Mouse (Mus musculus) forebrain, embryonic 13.5 days (tissue): Measurements from ENCODE around the gene Pigb. TPM values are rescaled to one million over a fixed set of nuclear protein-coding genes. Genes with fewer than 3 reads are reported as not detected.
"Not testable (repeated sequence)": the region's sequence is repeated elsewhere in the genome, so short reads cannot be mapped to it uniquely, and the experiment has no call there.

Source experiments
- ATAC-seq: fragments of 200-750 bp; cut with Nextera tagmentation; 2 replicates; pipeline ENCODE4 v1.8.0; 2017
- H3K27ac ChIP-seq: fragments of 300-500 bp; sonication (generic); 2 replicates; pipeline ENCODE4 v1.5.1; 2015; ENCODE audit warnings: inconsistent platforms, mild to moderate bottlenecking, moderate library complexity
- H3K27me3 ChIP-seq: fragments of 300-500 bp; sonication (generic); 2 replicates; pipeline ENCODE4 v1.6.1; 2015; ENCODE audit warnings: mild to moderate bottlenecking, inconsistent platforms
- H3K36me3 ChIP-seq: fragments of 300-500 bp; sonication (generic); 2 replicates; pipeline ENCODE4 v1.6.1; 2015; ENCODE audit warnings: mild to moderate bottlenecking, inconsistent platforms; ENCODE audit not compliant: poor library complexity, severe bottlenecking
- H3K4me1 ChIP-seq: fragments of 300-500 bp; sonication (generic); 2 replicates; pipeline ENCODE4 v1.6.1; 2015; ENCODE audit warnings: inconsistent platforms
- H3K4me2 ChIP-seq: fragments of 300-500 bp; sonication (generic); 2 replicates; pipeline ENCODE4 v1.6.1; 2015; ENCODE audit warnings: inconsistent platforms, mild to moderate bottlenecking, moderate library complexity
- H3K4me3 ChIP-seq: fragments of 300-500 bp; sonication (generic); 2 replicates; pipeline ENCODE4 v1.5.1; 2015; ENCODE audit warnings: mild to moderate bottlenecking, inconsistent platforms
- H3K9ac ChIP-seq: fragments of 300-500 bp; sonication (generic); 2 replicates; pipeline ENCODE4 v1.6.1; 2015; ENCODE audit warnings: mild to moderate bottlenecking, inconsistent platforms
- H3K9me3 ChIP-seq: fragments of 300-500 bp; sonication (generic); replicated peaks from 2 replicates; pipeline ENCODE4 v1.6.1; 2016; ENCODE audit warnings: inconsistent platforms
- WGBS: fragments of 180-500 bp; shearing (Covaris S2); methylation state at CpG from one replicate; pipeline ENCODE4 v1.1.7; 2015; 5-methylcytosine and 5-hydroxymethylcytosine counted together
- polyA plus RNA-seq: library from polyadenylated mRNA; unstranded; fragments of >200 nt; fragmentation: Nextera tagmentation; extraction: Ambion mirVana; gene quantifications from 2 replicates; pipeline ENCODE4 v1.2.1, GENCODE M21; 2015

Gene Pigb
- polyA plus RNA-seq, result 8.4 and 11.3 TPM in 2 replicates

DNA sequence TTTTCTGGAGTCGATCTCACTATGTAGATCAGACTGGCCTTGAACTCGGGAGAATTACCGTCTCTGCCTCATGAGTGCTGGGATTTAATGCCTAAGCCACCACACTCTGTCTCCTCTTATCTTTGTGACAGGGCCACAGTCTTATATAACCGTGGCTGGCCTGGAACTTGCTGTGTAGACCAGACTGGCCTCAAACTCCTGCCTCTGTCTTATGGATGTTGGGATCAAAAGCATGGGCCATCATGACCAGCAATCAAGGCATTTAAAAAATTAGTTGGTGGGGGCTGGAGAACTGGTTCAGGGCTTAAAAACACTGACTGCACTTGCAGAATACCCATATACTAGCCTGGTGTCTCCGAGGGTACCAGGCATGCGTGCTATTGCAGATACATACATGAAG is at the start of gene Pigb:
TSS of gene Pigb (minus strand) at position 299 of the 400 bp plus-strand sequence.
- H3K36me3 ChIP-seq, result 0 out of 2 replicates have a peak, but pooled peaks cover 6% of the 10 kb centered on the region
- peak within 1 kb of the TSS; percentile 74 for H3K4me2 ChIP-seq
- ATAC-seq, result no peak
- peaks cover 27% of the 10 kb centered on the region for H3K4me1 ChIP-seq
- peak within 1 kb of the TSS; percentile 84 for H3K9ac ChIP-seq
- H3K9me3 ChIP-seq, result no peaks in the 10 kb centered on the region
- H3K27me3 ChIP-seq, result no peaks in the 10 kb centered on the region
- WGBS, result 35% methylated on average over 6 of the region's 6 CpGs
- H3K27ac ChIP-seq, result peak within 1 kb of the TSS; percentile 74
- H3K4me3 ChIP-seq, result peak within 1 kb of the TSS; percentile 77

DNA sequence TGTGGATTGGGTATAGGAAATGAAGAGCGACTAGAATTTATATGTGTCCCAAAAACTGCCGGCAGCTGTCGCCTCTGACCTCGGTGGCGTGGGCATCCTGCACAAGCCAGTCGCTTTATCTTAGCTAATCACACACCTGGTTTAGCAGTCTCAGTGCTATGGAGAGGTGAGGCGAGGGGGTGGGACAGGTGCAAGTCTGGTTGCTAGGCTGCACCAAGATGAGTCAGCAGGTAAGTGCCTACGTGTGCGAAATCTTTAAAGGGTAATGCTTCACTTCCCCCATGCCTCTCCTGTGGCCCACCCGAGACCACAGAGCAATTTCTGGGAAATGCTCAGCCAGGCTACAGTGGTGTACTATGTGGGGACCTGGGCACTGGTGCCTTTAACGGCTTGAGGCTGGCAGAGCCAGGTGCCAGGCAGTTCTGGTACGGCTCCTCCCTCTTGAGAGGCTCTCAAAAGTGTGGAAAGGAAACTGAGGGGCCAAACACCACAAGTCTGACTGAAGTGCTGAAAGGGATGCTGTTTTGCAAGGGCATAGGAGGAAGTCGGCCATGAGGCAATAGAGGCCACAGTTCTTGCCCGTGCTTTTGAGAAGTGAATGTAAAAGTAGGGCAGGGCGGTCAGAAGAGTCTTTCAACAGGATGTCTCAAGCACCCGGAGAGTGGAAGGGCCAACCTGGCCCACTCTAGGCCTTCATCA is 49.2 kb upstream of the Pigb start:
- Histone ChIP-seq H3K4me1 (no peaks in the 10 kb centered on the region), H3K9ac (no peak overlapping the region), H3K36me3 (no peaks in the 10 kb centered on the region), H3K27me3 (no peaks in the 10 kb centered on the region), H3K4me3 (no peak overlapping the region), H3K27ac (no peak overlapping the region), H3K9me3 (no peaks in the 10 kb centered on the region), H3K4me2 (no peak overlapping the region)
- ATAC-seq, result no peak
- WGBS, result 83% methylated on average over 16 of the region's 16 CpGs

DNA sequence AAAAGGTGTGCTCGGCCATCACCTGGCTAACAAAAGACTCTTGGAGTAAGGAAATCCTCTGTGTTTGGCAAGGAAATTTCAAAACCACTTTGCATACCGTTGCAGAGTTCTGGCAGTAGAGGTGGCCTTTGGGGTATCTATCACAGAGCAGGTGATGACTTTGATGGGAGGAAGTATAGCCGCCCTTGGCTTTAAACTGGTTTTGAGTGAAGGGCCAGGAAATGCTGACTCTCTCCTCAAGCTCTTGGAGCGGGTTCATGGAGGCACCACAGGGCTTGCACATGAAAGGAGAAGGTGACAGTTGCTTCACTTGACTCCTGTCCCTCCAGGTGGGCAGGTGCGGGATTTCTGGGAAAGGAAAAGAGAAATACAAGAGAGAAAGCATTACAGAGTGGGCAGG is 47.4 kb upstream of the Pigb start:
- Histone ChIP-seq H3K4me2 (no peak overlapping the region), H3K9ac (no peak overlapping the region), H3K4me3 (no peak overlapping the region), H3K36me3 (no peaks in the 10 kb centered on the region), H3K4me1 (no peaks in the 10 kb centered on the region), H3K27ac (no peak overlapping the region), H3K9me3 (no peaks in the 10 kb centered on the region), H3K27me3 (no peaks in the 10 kb centered on the region)
- no peak for ATAC-seq
- 72% methylated on average over 5 of the region's 5 CpGs for WGBS

DNA sequence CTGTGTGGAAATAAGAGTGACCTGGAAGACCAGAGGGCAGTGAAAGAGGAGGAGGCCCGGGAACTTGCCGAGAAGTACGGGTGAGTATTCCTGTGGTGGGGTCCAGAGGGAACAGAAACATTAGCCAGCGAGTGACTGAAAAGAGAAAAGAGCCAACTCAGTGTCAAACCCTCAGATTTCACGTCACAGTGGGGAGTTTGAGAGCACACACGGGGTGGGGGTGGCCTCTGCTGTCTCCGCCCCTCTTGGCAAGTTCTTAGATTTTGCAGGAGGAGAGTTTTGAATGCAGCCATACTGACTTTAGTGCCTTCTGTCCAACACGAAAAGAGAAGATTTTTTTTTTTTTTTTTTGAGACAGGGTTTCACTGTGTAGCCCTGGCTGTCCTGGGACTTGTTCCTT is 46.9 kb upstream of the Pigb start:
- no peaks in the 10 kb centered on the region for H3K36me3 ChIP-seq
- no peak overlapping the region for H3K9ac ChIP-seq
- ATAC-seq, result no peak
- no peaks in the 10 kb centered on the region for H3K27me3 ChIP-seq
- 71% methylated on average over 8 of the region's 8 CpGs for WGBS
- no peak overlapping the region for H3K27ac ChIP-seq
- no peaks in the 10 kb centered on the region for H3K4me1 ChIP-seq
- no peaks in the 10 kb centered on the region for H3K9me3 ChIP-seq
- no peak overlapping the region for H3K4me2 ChIP-seq
- H3K4me3 ChIP-seq, result no peak overlapping the region

DNA sequence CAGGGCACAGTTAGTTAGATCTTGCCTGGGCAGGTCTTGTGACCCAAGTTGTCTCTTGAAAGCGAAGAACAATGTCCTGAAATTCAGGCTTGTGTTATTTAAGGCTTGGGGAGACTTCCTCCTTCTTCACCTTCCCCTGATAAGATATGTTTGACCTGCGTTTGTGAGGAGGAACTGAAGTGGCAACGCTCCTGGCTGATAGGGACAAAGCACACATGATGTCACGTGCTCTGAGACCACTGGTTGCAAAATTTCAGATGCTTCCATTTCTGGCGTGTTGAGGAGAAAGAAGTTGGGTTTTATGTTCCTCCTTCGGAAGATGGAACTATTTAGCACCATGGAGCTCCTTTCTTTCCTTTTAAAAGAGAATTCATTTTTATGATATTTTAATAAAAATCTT is 45.7 kb upstream of the Pigb start:
- Histone ChIP-seq H3K4me1 (no peaks in the 10 kb centered on the region), H3K9ac (no peak overlapping the region)
- WGBS, result 88% methylated on average over 6 of the region's 6 CpGs

DNA sequence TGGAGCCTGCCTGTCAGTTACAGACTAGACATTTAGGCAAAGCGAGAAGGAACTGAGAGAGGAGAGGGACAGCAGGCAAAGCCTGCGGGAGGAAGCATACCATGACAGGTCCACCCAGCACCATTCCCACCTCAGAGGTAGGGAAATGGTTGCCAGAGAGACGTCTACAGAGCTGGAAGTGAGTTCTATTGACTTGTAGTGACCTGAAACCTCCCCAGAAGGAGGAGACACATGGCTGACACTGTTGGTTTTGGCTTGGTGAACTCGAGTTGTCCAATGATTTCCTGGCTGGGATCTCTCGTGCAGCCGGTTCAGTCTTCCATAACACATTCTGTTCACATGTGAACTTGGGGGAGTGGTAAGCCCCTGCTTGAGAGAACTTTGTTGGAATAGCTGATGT is 43.8 kb upstream of the Pigb start:
- WGBS, result 74% methylated on average over 6 of the region's 6 CpGs
- Histone ChIP-seq H3K27ac (no peak overlapping the region), H3K9ac (no peak overlapping the region), H3K9me3 (no peaks in the 10 kb centered on the region), H3K27me3 (no peaks in the 10 kb centered on the region), H3K36me3 (no peaks in the 10 kb centered on the region), H3K4me2 (no peak overlapping the region), H3K4me3 (no peak overlapping the region), H3K4me1 (no peaks in the 10 kb centered on the region)
- no peak for ATAC-seq

More for the DNA sequence above, 45.7 kb upstream of the Pigb start:
- H3K4me3 ChIP-seq, result no peak overlapping the region
- no peaks in the 10 kb centered on the region for H3K27me3 ChIP-seq
- no peaks in the 10 kb centered on the region for H3K36me3 ChIP-seq
- no peak overlapping the region for H3K4me2 ChIP-seq
- ATAC-seq, result no peak
- no peaks in the 10 kb centered on the region for H3K9me3 ChIP-seq
- H3K27ac ChIP-seq, result no peak overlapping the region

DNA sequence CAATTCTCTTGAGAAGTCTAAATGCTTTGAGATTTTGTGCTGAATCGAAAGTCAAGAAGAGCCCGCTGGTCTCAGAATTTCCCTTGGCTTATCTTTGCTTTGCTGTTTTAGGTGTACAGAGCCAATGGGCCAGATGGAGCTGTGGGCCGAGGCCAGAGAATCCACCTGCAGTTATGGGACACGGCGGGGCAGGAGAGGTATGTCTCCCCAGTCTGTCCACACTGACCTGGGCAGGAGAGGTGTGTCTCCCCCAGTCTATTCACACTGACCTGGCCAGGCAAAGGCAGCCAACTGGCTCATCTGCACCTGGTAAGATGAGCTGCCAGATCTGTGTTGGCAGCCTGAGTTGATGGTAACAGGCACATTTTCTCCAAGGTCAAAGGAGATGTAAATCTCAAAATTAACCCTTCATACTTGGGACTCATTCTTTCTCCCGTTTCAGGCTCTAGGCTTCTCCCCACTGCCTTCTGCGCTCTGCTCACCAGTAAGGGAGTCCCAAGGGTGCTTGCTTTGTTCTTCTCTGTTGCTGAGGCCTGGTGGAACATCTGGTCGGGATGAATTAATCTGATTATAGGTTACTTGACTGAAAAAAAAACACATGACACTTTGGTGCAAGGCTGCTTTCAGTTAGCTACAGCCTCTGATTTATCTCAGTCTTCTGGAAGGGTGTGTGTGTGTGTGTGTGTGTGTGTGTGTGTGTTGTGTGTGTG is 42.3 kb upstream of the Pigb start:
- H3K9me3 ChIP-seq, result no peaks in the 10 kb centered on the region
- H3K27ac ChIP-seq, result no peak overlapping the region
- 80% methylated on average over 8 of the region's 8 CpGs for WGBS
- no peaks in the 10 kb centered on the region for H3K36me3 ChIP-seq
- no peaks in the 10 kb centered on the region for H3K4me1 ChIP-seq
- no peak overlapping the region for H3K4me2 ChIP-seq
- ATAC-seq, result no peak
- H3K4me3 ChIP-seq, result no peak overlapping the region
- H3K27me3 ChIP-seq, result no peaks in the 10 kb centered on the region
- no peak overlapping the region for H3K9ac ChIP-seq

DNA sequence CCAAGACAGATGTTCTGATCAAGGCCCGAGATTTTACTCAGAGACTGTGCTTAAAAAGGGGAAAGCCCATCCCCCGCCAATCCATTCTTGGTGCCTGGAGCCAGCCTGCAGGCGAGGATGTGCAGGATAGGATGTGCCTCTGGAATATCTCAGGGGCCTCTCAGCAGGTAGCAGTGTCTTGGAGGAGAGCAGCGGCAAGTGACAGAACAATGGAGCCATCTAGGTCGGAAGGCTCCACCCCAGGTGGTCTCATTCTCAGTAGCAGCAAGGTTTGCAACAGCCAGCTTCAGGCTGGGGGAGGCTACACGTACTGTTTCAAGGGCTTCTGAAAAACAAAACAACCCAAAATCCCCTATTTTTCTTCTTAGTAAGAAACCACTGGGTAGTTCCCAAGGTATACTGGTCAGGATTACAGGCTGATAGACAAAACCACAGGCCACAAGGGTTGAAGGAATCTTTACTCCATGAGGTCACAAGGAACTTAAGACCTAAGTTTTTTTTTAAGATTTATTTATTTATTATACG is 39.7 kb upstream of the Pigb start:
- Histone ChIP-seq H3K36me3 (no peaks in the 10 kb centered on the region), H3K4me2 (no peak overlapping the region), H3K9me3 (no peaks in the 10 kb centered on the region), H3K27me3 (no peaks in the 10 kb centered on the region), H3K27ac (no peak overlapping the region), H3K4me1 (no peaks in the 10 kb centered on the region), H3K4me3 (no peak overlapping the region), H3K9ac (no peak overlapping the region)
- no peak for ATAC-seq
- WGBS, result 37% methylated on average over 7 of the region's 7 CpGs

DNA sequence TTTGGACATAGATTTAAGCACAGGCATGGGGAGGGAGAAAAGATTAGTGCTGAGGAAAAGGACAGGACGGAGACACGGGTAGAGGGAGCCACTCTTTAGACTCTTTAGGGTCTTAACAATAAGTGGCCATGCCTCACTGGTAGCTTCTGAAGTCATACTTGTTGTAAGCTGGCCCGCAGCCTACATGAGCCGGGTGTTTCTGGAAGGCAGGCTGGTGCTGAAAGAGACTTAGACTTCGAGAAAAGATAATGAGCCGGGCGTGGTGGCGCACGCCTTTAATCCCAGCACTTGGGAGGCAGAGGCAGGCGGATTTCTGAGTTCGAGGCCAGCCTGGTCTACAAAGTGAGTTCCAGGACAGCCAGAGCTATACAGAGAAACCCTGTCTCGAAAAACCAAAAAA is 39.2 kb upstream of the Pigb start:
- H3K36me3 ChIP-seq, H3K9me3 ChIP-seq, H3K27ac ChIP-seq, ATAC-seq, H3K27me3 ChIP-seq, H3K4me1 ChIP-seq, H3K4me2 ChIP-seq, H3K9ac ChIP-seq, H3K4me3 ChIP-seq: not testable (repeated sequence)
- WGBS, result 83% methylated on average over 11 of the region's 12 CpGs

DNA sequence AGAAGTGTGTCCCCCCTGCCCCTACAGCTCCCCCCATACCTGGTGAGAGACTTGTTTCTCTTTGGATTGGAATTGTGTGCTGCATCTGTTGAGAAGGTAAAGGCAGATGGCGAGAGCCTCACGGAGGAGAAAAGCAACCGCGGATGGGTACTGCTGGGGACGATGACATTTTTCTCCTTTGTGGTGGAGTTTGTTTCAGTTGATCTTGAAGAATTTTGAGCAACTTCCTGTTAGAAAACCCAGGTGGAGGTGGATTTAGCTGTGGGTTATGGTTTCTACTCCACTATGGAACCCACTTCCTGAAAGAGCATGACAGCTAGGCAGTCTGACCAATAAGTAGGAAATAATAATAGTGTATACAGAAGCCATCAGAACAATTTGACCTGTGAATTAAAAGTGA is 33.0 kb upstream of the Pigb start:
- Histone ChIP-seq H3K27me3 (no peaks in the 10 kb centered on the region), H3K36me3 (no peaks in the 10 kb centered on the region), H3K9ac (no peak overlapping the region), H3K9me3 (no peaks in the 10 kb centered on the region), H3K4me2 (no peak overlapping the region), H3K4me3 (no peak overlapping the region), H3K27ac (no peak overlapping the region), H3K4me1 (no peaks in the 10 kb centered on the region)
- WGBS, result 92% methylated on average over 5 of the region's 5 CpGs
- no peak for ATAC-seq

DNA sequence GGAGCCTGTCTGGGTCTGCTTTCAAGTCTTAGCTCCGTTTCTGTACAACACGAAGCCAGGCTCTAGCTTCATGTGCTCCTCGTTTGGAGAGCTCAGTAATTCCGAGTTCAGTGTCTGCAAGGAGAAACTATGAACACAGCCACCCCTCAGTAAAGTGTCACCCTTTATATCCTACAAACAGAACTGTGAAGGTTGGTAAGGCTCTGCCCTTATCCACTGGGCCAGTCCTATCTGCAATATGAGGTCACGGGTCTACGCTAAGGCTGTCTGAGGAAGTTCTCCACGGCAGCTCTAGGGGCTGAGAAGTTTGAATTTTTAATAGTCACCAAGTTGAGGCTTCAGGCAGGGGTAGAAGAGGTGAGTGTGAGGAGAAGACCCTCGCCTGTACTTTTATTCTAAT is 32.2 kb upstream of the Pigb start:
- 84% methylated on average over 8 of the region's 8 CpGs for WGBS
- Histone ChIP-seq H3K27me3 (no peaks in the 10 kb centered on the region), H3K9ac (no peak overlapping the region), H3K9me3 (no peaks in the 10 kb centered on the region), H3K4me3 (no peak overlapping the region), H3K36me3 (no peaks in the 10 kb centered on the region), H3K4me1 (no peaks in the 10 kb centered on the region), H3K27ac (no peak overlapping the region), H3K4me2 (no peak overlapping the region)
- ATAC-seq, result no peak

DNA sequence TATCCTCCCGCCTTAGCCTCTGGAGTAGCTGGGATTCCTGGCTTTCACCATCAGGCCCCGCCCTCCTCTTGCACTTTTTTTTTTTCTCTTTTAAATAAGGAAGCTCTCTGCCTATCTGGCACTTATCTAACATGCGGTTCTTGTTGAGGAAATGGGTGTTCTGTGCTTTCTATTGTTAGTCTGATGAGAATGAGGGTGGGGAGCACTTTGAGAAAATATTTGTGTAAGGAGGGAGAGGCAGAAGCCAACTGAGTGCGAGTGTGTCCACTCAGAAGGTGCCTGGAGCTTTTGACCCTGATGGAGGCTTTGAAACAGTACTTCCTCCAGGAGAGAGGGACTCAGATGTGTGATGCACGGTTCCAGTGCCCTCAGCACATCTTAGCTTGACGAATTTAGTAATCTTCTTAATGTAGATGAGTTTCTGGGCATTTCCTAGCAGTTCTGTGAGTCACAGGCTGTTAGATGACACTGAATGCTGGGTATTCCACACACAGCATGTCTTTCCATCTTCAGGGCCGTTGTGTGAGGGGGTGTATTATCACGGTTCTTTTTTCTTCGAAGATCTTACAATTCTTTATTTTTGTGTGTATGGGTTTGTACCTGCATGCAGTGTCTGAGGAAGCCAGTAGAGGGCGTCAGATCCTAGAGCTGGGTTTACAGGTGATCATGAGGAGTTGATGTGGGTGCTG is 30.9 kb upstream of the Pigb start:
- Histone ChIP-seq H3K9me3 (no peaks in the 10 kb centered on the region), H3K4me2 (no peak overlapping the region), H3K9ac (no peak overlapping the region), H3K27ac (no peak overlapping the region), H3K4me1 (no peaks in the 10 kb centered on the region), H3K27me3 (no peaks in the 10 kb centered on the region), H3K36me3 (no peaks in the 10 kb centered on the region), H3K4me3 (no peak overlapping the region)
- 82% methylated on average over 10 of the region's 10 CpGs for WGBS
- no peak for ATAC-seq
